In the genomic region with DNA sequence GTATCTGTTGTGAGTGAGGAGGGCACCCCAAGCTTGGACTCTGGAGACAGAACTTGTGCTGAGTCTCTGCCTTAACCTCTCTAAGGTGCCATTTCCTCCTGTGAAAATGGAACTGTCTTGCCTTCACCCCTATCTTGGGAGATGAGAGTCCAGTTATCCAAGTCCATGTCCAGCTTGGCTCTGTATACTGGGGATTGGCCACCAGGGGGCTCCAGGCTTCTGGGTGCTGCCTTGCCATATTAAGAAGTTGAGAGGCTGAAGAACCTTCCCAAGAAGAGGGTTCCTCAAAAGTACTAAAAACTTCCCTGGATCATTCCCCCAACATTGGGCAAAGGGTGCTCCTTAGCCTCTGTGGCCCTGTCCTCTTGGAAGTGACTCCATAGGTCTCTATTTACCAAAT, we compare ENCODE assay signal across 8 mouse cellular contexts. TPM values are rescaled to one million over a fixed set of nuclear protein-coding genes. Genes with fewer than 3 reads are reported as not detected.
DNase-seq lines count a peak whose midpoint lies in the region; ATAC-seq lines count a peak whose summit lies in the region.

No protein-coding gene starts in this region.

- H3K36me3 ChIP-seq in midbrain, embryonic 14.5 days (ENCODE audit: control insufficient read depth, insufficient read depth, low read length) = peaks cover 39% of the 10 kb centered on the region
- H3K36me3 ChIP-seq in midbrain, embryonic 13.5 days = peaks cover 45% of the 10 kb centered on the region

- ATAC-seq in midbrain, embryonic 14.5 days (ENCODE audit: low FRiP score, low TSS enrichment) = no peak
- no peak for ATAC-seq in midbrain, embryonic 13.5 days
- peak; percentile 79 for ATAC-seq in megakaryocyte, adult 5-6 weeks (ENCODE audit: poor library complexity, severe bottlenecking)

- no peak overlapping the region for H3K9ac ChIP-seq in midbrain, embryonic 14.5 days (replicated peaks; ENCODE audit: low read length)
- no peak overlapping the region for H3K9ac ChIP-seq in midbrain, embryonic 13.5 days (replicated peaks)

- peak; percentile 23 to 37 for DNase-seq in frontal cortex, postnatal 25 days (ENCODE audit: low spot score in 2 of 2)
- no peak for DNase-seq in frontal cortex, postnatal 10 days (ENCODE audit: low spot score in 2 of 2)
- DNase-seq in midbrain, embryonic 14.5 days = peak; percentile 40
- DNase-seq in R1 (ENCODE audit: low read depth, low spot score) = peak; percentile 52
- peak; percentile 45 to 68 for DNase-seq in heart, postnatal 36 days
- DNase-seq in yolk sac, embryonic 10.5 days (ENCODE audit: low spot score) = no peak

- H3K4me2 ChIP-seq in midbrain, embryonic 14.5 days (ENCODE audit: low read length) = no peak overlapping the region
- H3K4me2 ChIP-seq in midbrain, embryonic 13.5 days (replicated peaks) = no peak overlapping the region

- H3K4me3 ChIP-seq in midbrain, embryonic 14.5 days (replicated peaks; ENCODE audit: low read depth, low read length) = no peak overlapping the region
- no peak overlapping the region for H3K4me3 ChIP-seq in midbrain, embryonic 13.5 days (replicated peaks)

- H3K27ac ChIP-seq in midbrain, embryonic 14.5 days (replicated peaks; ENCODE audit: low read depth, low read length) = no peak overlapping the region
- H3K27ac ChIP-seq in midbrain, embryonic 13.5 days = no peak overlapping the region

- H3K27me3 ChIP-seq in midbrain, embryonic 14.5 days (ENCODE audit: control insufficient read depth, insufficient read depth, low read length) = no peaks in the 10 kb centered on the region
- H3K27me3 ChIP-seq in midbrain, embryonic 13.5 days = no peaks in the 10 kb centered on the region

- no peaks in the 10 kb centered on the region for H3K9me3 ChIP-seq in midbrain, embryonic 14.5 days (ENCODE audit: control insufficient read depth, low read length)
- no peaks in the 10 kb centered on the region for H3K9me3 ChIP-seq in midbrain, embryonic 13.5 days

- intact Hi-C loops in heart, postnatal 36 days (cut with DNase I) = loop anchor here (1.0 kb wide), 1 partner anchor 217 kb away; no protein-coding TSS in a partner anchor

- no peaks in the 10 kb centered on the region for H3K4me1 ChIP-seq in midbrain, embryonic 14.5 days (ENCODE audit: control insufficient read depth, insufficient read depth, low read length)
- H3K4me1 ChIP-seq in midbrain, embryonic 13.5 days (replicated peaks) = 0 out of 2 replicates have a peak, but pooled peaks cover 5% of the 10 kb centered on the region

RNA-seq across cellular contexts. Expression of gene Ctu1, which starts 6.7 kb away (rescaled TPM):
- 16.6 and 23.4 TPM in 2 replicates for polyA plus RNA-seq in midbrain, embryonic 14.5 days (2014; fragmentation: Nextera tagmentation; extraction: Ambion mirVana)
- 20.3 and 21.8 TPM in 2 replicates for polyA plus RNA-seq in midbrain, embryonic 13.5 days (2015; fragmentation: Nextera tagmentation; extraction: Ambion mirVana)
- total RNA-seq in heart, postnatal 36 days (2021) = 1 to 10 TPM; 3.4 to 3.5 TPM
- total RNA-seq in megakaryocyte, adult 5-6 weeks (2015) = 4.7 and 5.3 TPM in 2 replicates
- 3.7 and 3.9 TPM in 2 replicates for total RNA-seq in megakaryocyte, adult 5-6 weeks (2017)

RNA-seq across cellular contexts. Expression of gene Klk14, which starts 11.7 kb away (rescaled TPM):
- polyA plus RNA-seq in midbrain, embryonic 14.5 days (2014; fragmentation: Nextera tagmentation; extraction: Ambion mirVana) = not detected in 2 replicates
- polyA plus RNA-seq in midbrain, embryonic 13.5 days (2015; fragmentation: Nextera tagmentation; extraction: Ambion mirVana) = not detected in 2 replicates
- under 1 TPM; 0.22 to 0.31 TPM for total RNA-seq in heart, postnatal 36 days (2021)
- total RNA-seq in megakaryocyte, adult 5-6 weeks (2015) = not detected in 2 replicates
- total RNA-seq in megakaryocyte, adult 5-6 weeks (2017) = not detected in 2 replicates

RNA-seq across cellular contexts. Expression of gene Siglece, which starts 18.6 kb away (rescaled TPM):
- polyA plus RNA-seq in midbrain, embryonic 14.5 days (2014; fragmentation: Nextera tagmentation; extraction: Ambion mirVana) = 0.21 TPM in 1 of 2 replicates, not detected in the other
- 0.24 and 0.28 TPM in 2 replicates for polyA plus RNA-seq in midbrain, embryonic 13.5 days (2015; fragmentation: Nextera tagmentation; extraction: Ambion mirVana)
- total RNA-seq in heart, postnatal 36 days (2021) = 1 to 10 TPM in 1 of 2 experiments, under 1 TPM in 1; 0.94 to 1.3 TPM
- total RNA-seq in megakaryocyte, adult 5-6 weeks (2015) = 41.6 and 46.2 TPM in 2 replicates
- 22.1 and 29.7 TPM in 2 replicates for total RNA-seq in megakaryocyte, adult 5-6 weeks (2017)

RNA-seq across cellular contexts. Expression of gene Klk13, which starts 33.9 kb away (rescaled TPM):
- not detected in 2 replicates for polyA plus RNA-seq in midbrain, embryonic 14.5 days (2014; fragmentation: Nextera tagmentation; extraction: Ambion mirVana)
- polyA plus RNA-seq in midbrain, embryonic 13.5 days (2015; fragmentation: Nextera tagmentation; extraction: Ambion mirVana) = not detected in 2 replicates
- not detected for total RNA-seq in heart, postnatal 36 days (2021)
- not detected in 2 replicates for total RNA-seq in megakaryocyte, adult 5-6 weeks (2015)
- not detected in 2 replicates for total RNA-seq in megakaryocyte, adult 5-6 weeks (2017)

RNA-seq across cellular contexts. Expression of gene Ceacam18, which starts 44.0 kb away (rescaled TPM):
- 0.15 TPM in 1 of 2 replicates, not detected in the other for polyA plus RNA-seq in midbrain, embryonic 14.5 days (2014; fragmentation: Nextera tagmentation; extraction: Ambion mirVana)
- not detected in 2 replicates for polyA plus RNA-seq in midbrain, embryonic 13.5 days (2015; fragmentation: Nextera tagmentation; extraction: Ambion mirVana)
- not detected for total RNA-seq in heart, postnatal 36 days (2021)
- total RNA-seq in megakaryocyte, adult 5-6 weeks (2015) = not detected in 2 replicates
- total RNA-seq in megakaryocyte, adult 5-6 weeks (2017) = not detected in 2 replicates

Comparison
In these comparisons a context has a peak if more than half of its experiments do, and no peak if none do; other contexts are left out.
1. DNase-seq: peak in frontal cortex, postnatal 25 days (2 of 2), midbrain, embryonic 14.5 days (single experiment), R1 (single experiment) and heart, postnatal 36 days (2 of 2); none in frontal cortex, postnatal 10 days (0 of 2) and yolk sac, embryonic 10.5 days (single experiment).
2. RNA of gene Siglece, which starts 18.6 kb away (total RNA-seq): 22.1 to 46.2 TPM in megakaryocyte, adult 5-6 weeks; 0.94 to 1.3 TPM in heart, postnatal 36 days; every median in the first group is over 10 times any median in the second.